Mouse (Mus musculus) midbrain, embryonic 15.5 days (tissue): ENCODE measurements around the gene Ttc28. TPM values are rescaled to one million over a fixed set of nuclear protein-coding genes. Genes with fewer than 3 reads are reported as not detected.

Experiments used
- ATAC-seq: fragments of 200-750 bp; cut with Nextera tagmentation; replicated peaks from 2 replicates; pipeline ENCODE4 v1.8.0; 2017; ENCODE audit warnings: moderate TSS enrichment
- H3K27ac ChIP-seq: fragments of 300-500 bp; sonication (generic); 2 replicates; pipeline ENCODE4 v1.5.1; 2015; ENCODE audit warnings: mild to moderate bottlenecking, inconsistent platforms
- H3K27me3 ChIP-seq: fragments of 300-500 bp; sonication (generic); replicated peaks from 2 replicates; pipeline ENCODE4 v1.6.1; 2015; ENCODE audit warnings: inconsistent platforms
- H3K36me3 ChIP-seq: fragments of 300-500 bp; sonication (generic); replicated peaks from 2 replicates; pipeline ENCODE4 v1.6.1; 2015; ENCODE audit warnings: inconsistent platforms
- H3K4me1 ChIP-seq: fragments of 300-500 bp; sonication (generic); 2 replicates; pipeline ENCODE4 v1.6.1; 2015; ENCODE audit warnings: inconsistent platforms
- H3K4me2 ChIP-seq: fragments of 300-500 bp; sonication (generic); 2 replicates; pipeline ENCODE4 v1.6.1; 2015; ENCODE audit warnings: inconsistent platforms, mild to moderate bottlenecking, moderate library complexity
- H3K4me3 ChIP-seq: fragments of 300-500 bp; sonication (generic); 2 replicates; pipeline ENCODE4 v1.5.1; 2015; ENCODE audit warnings: mild to moderate bottlenecking, inconsistent platforms
- H3K9ac ChIP-seq: fragments of 300-500 bp; sonication (generic); 2 replicates; pipeline ENCODE4 v1.6.1; 2015; ENCODE audit warnings: mild to moderate bottlenecking, inconsistent platforms
- H3K9me3 ChIP-seq: fragments of 300-500 bp; sonication (generic); 2 replicates; pipeline ENCODE4 v1.6.1; 2016; ENCODE audit warnings: inconsistent platforms
- WGBS: fragments of 180-500 bp; shearing (Covaris S2); methylation state at CpG from one replicate; pipeline ENCODE4 v1.1.7; 2015; ENCODE audit warnings: mixed read lengths; 5-methylcytosine and 5-hydroxymethylcytosine counted together
- polyA plus RNA-seq: library from polyadenylated mRNA; unstranded; fragments of >200 nt; fragmentation: Nextera tagmentation; extraction: Ambion mirVana; gene quantifications from 2 replicates; pipeline ENCODE4 v1.2.1, GENCODE M21; 2015

Gene Ttc28
- polyA plus RNA-seq, 1 experiment from 2014 or later: 23.8 TPM

GRCm38 (mm10) chr5:111024621-111025020 lies 145.0 kb downstream of the Ttc28 start:
- no peaks in the 10 kb centered on the region for H3K9me3 ChIP-seq
- no peak overlapping the region for H3K4me2 ChIP-seq
- WGBS: 67% methylated on average over 13 of the region's 13 CpGs
- peak; percentile 45; the same call in 1 of the 2 replicates for ATAC-seq
- no peaks in the 10 kb centered on the region for H3K27me3 ChIP-seq
- H3K4me3 ChIP-seq: no peak overlapping the region
- H3K4me1 ChIP-seq: peaks cover 67% of the 10 kb centered on the region
- H3K9ac ChIP-seq: no peak overlapping the region
- no peaks in the 10 kb centered on the region for H3K36me3 ChIP-seq
- peak overlapping the region; percentile 72 for H3K27ac ChIP-seq

- Histone ChIP-seq H3K36me3 (no peaks in the 10 kb centered on the region), H3K27me3 (no peaks in the 10 kb centered on the region), H3K4me1 (peaks cover 67% of the 10 kb centered on the region), H3K4me3 (no peak overlapping the region), H3K4me2 (no peak overlapping the region), H3K9ac (peak overlapping the region; percentile 7; the same call in 1 of the 2 replicates), H3K27ac (peak overlapping the region; percentile 72), H3K9me3 (no peaks in the 10 kb centered on the region)
- 38% methylated on average over 14 of the region's 14 CpGs for WGBS
- no peak for ATAC-seq
Measured at GRCm38 (mm10) chr5:111025476-111025875, 145.9 kb downstream of the Ttc28 start.

- no peak overlapping the region for H3K4me3 ChIP-seq
- H3K9ac ChIP-seq: no peak overlapping the region
- H3K9me3 ChIP-seq: no peaks in the 10 kb centered on the region
- ATAC-seq: no peak
- H3K36me3 ChIP-seq: no peaks in the 10 kb centered on the region
- H3K4me2 ChIP-seq: no peak overlapping the region
- H3K27me3 ChIP-seq: no peaks in the 10 kb centered on the region
- H3K27ac ChIP-seq: no peak overlapping the region
- peaks cover 67% of the 10 kb centered on the region for H3K4me1 ChIP-seq
- 47% methylated on average over 8 of the region's 8 CpGs for WGBS
Measured at GRCm38 (mm10) chr5:111026209-111026608, 146.6 kb downstream of the Ttc28 start.

- Histone ChIP-seq H3K9me3 (no peaks in the 10 kb centered on the region), H3K27me3 (no peaks in the 10 kb centered on the region), H3K4me2 (no peak overlapping the region), H3K36me3 (no peaks in the 10 kb centered on the region), H3K9ac (no peak overlapping the region), H3K4me3 (no peak overlapping the region), H3K4me1 (peaks cover 55% of the 10 kb centered on the region), H3K27ac (no peak overlapping the region)
- no peak for ATAC-seq
- WGBS: 70% methylated on average over 4 of the region's 4 CpGs
Measured at GRCm38 (mm10) chr5:111028340-111028739, 148.7 kb downstream of the Ttc28 start.

GRCm38 (mm10) chr5:111028952-111029351 lies 149.3 kb downstream of the Ttc28 start:
- H3K9ac ChIP-seq: no peak overlapping the region
- H3K4me1 ChIP-seq: peaks cover 48% of the 10 kb centered on the region
- H3K4me2 ChIP-seq: no peak overlapping the region
- no peak overlapping the region for H3K4me3 ChIP-seq
- H3K9me3 ChIP-seq: no peaks in the 10 kb centered on the region
- no peaks in the 10 kb centered on the region for H3K27me3 ChIP-seq
- no peak for ATAC-seq
- H3K36me3 ChIP-seq: no peaks in the 10 kb centered on the region
- WGBS: 78% methylated on average over 9 of the region's 9 CpGs
- H3K27ac ChIP-seq: no peak overlapping the region

- H3K36me3 ChIP-seq: no peaks in the 10 kb centered on the region
- no peak overlapping the region for H3K27ac ChIP-seq
Measured at GRCm38 (mm10) chr5:111032687-111033295, 153.2 kb downstream of the Ttc28 start.

GRCm38 (mm10) chr5:111033489-111033888 lies 153.9 kb downstream of the Ttc28 start:
- Histone ChIP-seq H3K4me2 (no peak overlapping the region), H3K9me3 (no peaks in the 10 kb centered on the region), H3K27me3 (no peaks in the 10 kb centered on the region), H3K4me3 (no peak overlapping the region), H3K4me1 (peaks cover 25% of the 10 kb centered on the region), H3K9ac (no peak overlapping the region), H3K36me3 (no peaks in the 10 kb centered on the region), H3K27ac (no peak overlapping the region)
- no peak for ATAC-seq
- 91% methylated on average over 4 of the region's 4 CpGs for WGBS

More at GRCm38 (mm10) chr5:111032687-111033295, 153.2 kb downstream of the Ttc28 start:
- Histone ChIP-seq H3K4me1 (peaks cover 26% of the 10 kb centered on the region), H3K9ac (no peak overlapping the region), H3K4me3 (no peak overlapping the region), H3K4me2 (no peak overlapping the region), H3K27me3 (no peaks in the 10 kb centered on the region), H3K9me3 (no peaks in the 10 kb centered on the region)
- 79% methylated on average over 10 of the region's 10 CpGs for WGBS
- ATAC-seq: no peak

- no peak overlapping the region for H3K4me3 ChIP-seq
- H3K4me2 ChIP-seq: no peak overlapping the region
- WGBS: 65% methylated on average over 7 of the region's 7 CpGs
- H3K9me3 ChIP-seq: no peaks in the 10 kb centered on the region
- H3K9ac ChIP-seq: no peak overlapping the region
- peaks cover 57% of the 10 kb centered on the region for H3K4me1 ChIP-seq
- no peaks in the 10 kb centered on the region for H3K36me3 ChIP-seq
- ATAC-seq: no peak
- no peak overlapping the region for H3K27ac ChIP-seq
- H3K27me3 ChIP-seq: no peaks in the 10 kb centered on the region
Measured at GRCm38 (mm10) chr5:111037123-111037748, 157.6 kb downstream of the Ttc28 start.

- no peak overlapping the region for H3K4me2 ChIP-seq
- ATAC-seq: no peak
- 60% methylated on average over 6 of the region's 6 CpGs for WGBS
- peak overlapping the region; percentile 62 for H3K27ac ChIP-seq
- no peaks in the 10 kb centered on the region for H3K27me3 ChIP-seq
- H3K4me3 ChIP-seq: no peak overlapping the region
- no peaks in the 10 kb centered on the region for H3K9me3 ChIP-seq
- no peaks in the 10 kb centered on the region for H3K36me3 ChIP-seq
- peaks cover 77% of the 10 kb centered on the region for H3K4me1 ChIP-seq
- H3K9ac ChIP-seq: no peak overlapping the region
Measured at GRCm38 (mm10) chr5:111039771-111040170, 160.2 kb downstream of the Ttc28 start.

- Histone ChIP-seq H3K27me3 (no peaks in the 10 kb centered on the region), H3K9ac (no peak overlapping the region), H3K4me2 (0 out of 2 replicates have a peak overlapping the region, but pooled peaks have one; percentile 6), H3K27ac (peak overlapping the region; percentile 76), H3K4me1 (peaks cover 92% of the 10 kb centered on the region), H3K36me3 (no peaks in the 10 kb centered on the region), H3K9me3 (no peaks in the 10 kb centered on the region), H3K4me3 (no peak overlapping the region)
- 0 out of 2 replicates have a peak, but pooled peaks have one; percentile 34 for ATAC-seq
- WGBS: 36% methylated on average over 5 of the region's 5 CpGs
Measured at GRCm38 (mm10) chr5:111041952-111042351, 162.3 kb downstream of the Ttc28 start.

- H3K4me3 ChIP-seq: no peak overlapping the region
- H3K9me3 ChIP-seq: no peaks in the 10 kb centered on the region
- ATAC-seq: no peak
- H3K36me3 ChIP-seq: no peaks in the 10 kb centered on the region
- no peak overlapping the region for H3K4me2 ChIP-seq
- H3K27ac ChIP-seq: 0 out of 2 replicates have a peak overlapping the region, but pooled peaks have one; percentile 38
- WGBS: 10% methylated on average over 7 of the region's 7 CpGs
- no peak overlapping the region for H3K9ac ChIP-seq
- no peaks in the 10 kb centered on the region for H3K27me3 ChIP-seq
- peaks cover 87% of the 10 kb centered on the region for H3K4me1 ChIP-seq
Measured at GRCm38 (mm10) chr5:111044193-111044592, 164.6 kb downstream of the Ttc28 start.

GRCm38 (mm10) chr5:111046359-111046758 lies 166.8 kb downstream of the Ttc28 start:
- Histone ChIP-seq H3K27me3 (no peaks in the 10 kb centered on the region), H3K4me3 (no peak overlapping the region), H3K9ac (no peak overlapping the region), H3K9me3 (no peaks in the 10 kb centered on the region), H3K36me3 (no peaks in the 10 kb centered on the region), H3K4me2 (no peak overlapping the region), H3K27ac (0 out of 2 replicates have a peak overlapping the region, but pooled peaks have one; percentile 23), H3K4me1 (peaks cover 71% of the 10 kb centered on the region)
- 89% methylated on average over 6 of the region's 6 CpGs for WGBS
- no peak for ATAC-seq
